Mouse (Mus musculus) testis, adult 2 months (tissue): ENCODE results near the gene Tcl1b1. TPM values are rescaled to one million over a fixed set of nuclear protein-coding genes. Genes with fewer than 3 reads are reported as not detected.
"Not testable (repeated sequence)": the region's sequence is repeated elsewhere in the genome, so short reads cannot be mapped to it uniquely, and the experiment has no call there.

Experiments used
- H3K27ac ChIP-seq: fragments of 200-500 bp; 2 replicates; pipeline ENCODE4 v1.5.1; 2012; ENCODE audit warnings: low read depth, low read length; ENCODE audit not compliant: control insufficient read depth, insufficient read depth
- H3K27me3 ChIP-seq: fragments of 200-500 bp; 2 replicates; pipeline ENCODE4 v1.6.1; 2012; ENCODE audit warnings: mild to moderate bottlenecking, low read length, moderate library complexity; ENCODE audit not compliant: control insufficient read depth, insufficient read depth
- H3K36me3 ChIP-seq: fragments of 200-500 bp; 2 replicates; pipeline ENCODE4 v1.6.1; 2012; ENCODE audit warnings: mild to moderate bottlenecking, low read length; ENCODE audit not compliant: control insufficient read depth, insufficient read depth
- H3K4me1 ChIP-seq: fragments of 200-500 bp; 2 replicates; pipeline ENCODE4 v1.6.1; 2012; ENCODE audit warnings: low read length; ENCODE audit not compliant: control insufficient read depth, insufficient read depth
- H3K4me3 ChIP-seq: fragments of 200-500 bp; 2 replicates; pipeline ENCODE4 v1.5.1; 2012; ENCODE audit warnings: low read depth, mild to moderate bottlenecking, low read length, moderate library complexity, mixed read lengths; ENCODE audit not compliant: control insufficient read depth
- CTCF ChIP-seq: fragments of 200-500 bp; IDR thresholded peaks from 2 replicates; pipeline ENCODE4 v1.5.1; 2012; ENCODE audit warnings: low read depth, mild to moderate bottlenecking, inconsistent platforms, low read length, moderate library complexity; ENCODE audit not compliant: control insufficient read depth, insufficient read depth, insufficient replicate concordance
- POLR2A ChIP-seq: fragments of 200-500 bp; IDR thresholded peaks from 2 replicates; pipeline ENCODE4 v1.6.1; 2012; ENCODE audit warnings: low read depth, mild to moderate bottlenecking, inconsistent platforms, low read length, moderate library complexity; ENCODE audit not compliant: control insufficient read depth
- polyA plus RNA-seq: library from polyadenylated mRNA; depleted of rRNA; stranded (reverse); fragments of >200 nt; gene quantifications from 2 replicates; pipeline ENCODE4 v1.2.3, GENCODE M21; 2012; rRNA removed

The Tcl1b1 gene
- polyA plus RNA-seq, 1 experiment = not detected

GRCm38 (mm10) chr12:105188980-105189379, 29.5 kb downstream of the Tcl1b1 start:
- not testable (repeated sequence) for H3K4me3 ChIP-seq, H3K4me1 ChIP-seq, H3K27ac ChIP-seq, H3K36me3 ChIP-seq, H3K27me3 ChIP-seq
- peak; percentile 30; the same call in 1 of the 2 replicates for TF ChIP-seq CTCF

GRCm38 (mm10) chr12:105190743-105191142, 31.3 kb downstream of the Tcl1b1 start, which contains the start of gene Tcl1b3:
TSS of gene Tcl1b3 (plus strand) at chr12:105191043.
- not testable (repeated sequence) for H3K4me1 ChIP-seq, H3K4me3 ChIP-seq, H3K27ac ChIP-seq, H3K27me3 ChIP-seq, H3K36me3 ChIP-seq

DNA sequence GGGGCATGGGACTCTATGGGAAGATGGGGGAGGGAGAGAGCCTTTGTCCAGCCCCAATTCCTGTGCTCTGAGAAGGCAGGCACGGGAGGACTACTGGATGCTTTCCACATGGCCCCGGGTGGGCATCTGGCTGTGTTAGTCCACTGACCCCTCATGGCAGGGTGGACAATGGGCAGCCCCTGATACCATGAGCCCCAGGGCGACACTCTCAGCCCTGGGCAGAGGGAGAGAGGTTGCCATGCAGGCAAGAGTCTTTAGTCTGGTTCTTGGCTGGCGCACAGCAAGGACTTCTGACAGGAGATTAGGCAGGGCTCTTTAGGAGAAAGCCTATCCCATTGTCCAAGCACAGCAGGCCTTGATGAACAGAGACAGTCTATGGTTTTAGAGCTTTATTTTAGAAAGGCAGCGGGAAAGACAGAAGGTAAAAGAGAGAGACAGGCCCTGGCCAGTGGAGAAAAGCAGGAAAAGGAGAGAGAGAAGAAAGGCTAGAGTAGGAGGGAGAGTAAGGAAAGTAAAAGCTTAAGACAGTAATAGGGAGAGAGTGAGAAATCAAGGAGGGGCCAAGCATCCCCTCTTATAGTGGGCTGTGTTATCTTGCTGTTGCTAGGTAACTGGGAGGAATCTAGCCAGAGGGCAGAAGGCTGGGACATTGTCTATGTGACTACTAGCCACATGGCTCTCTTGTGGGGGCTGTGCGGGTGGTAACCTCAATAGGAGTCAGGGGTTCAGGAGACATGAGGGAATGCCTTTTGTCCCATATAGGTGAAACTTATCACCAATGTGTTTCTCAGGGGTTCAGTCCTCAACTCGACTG, 40.4 kb downstream of the Tcl1b1 start:
- not testable (repeated sequence) for H3K4me1 ChIP-seq, H3K4me3 ChIP-seq, H3K36me3 ChIP-seq, H3K27ac ChIP-seq, H3K27me3 ChIP-seq

DNA sequence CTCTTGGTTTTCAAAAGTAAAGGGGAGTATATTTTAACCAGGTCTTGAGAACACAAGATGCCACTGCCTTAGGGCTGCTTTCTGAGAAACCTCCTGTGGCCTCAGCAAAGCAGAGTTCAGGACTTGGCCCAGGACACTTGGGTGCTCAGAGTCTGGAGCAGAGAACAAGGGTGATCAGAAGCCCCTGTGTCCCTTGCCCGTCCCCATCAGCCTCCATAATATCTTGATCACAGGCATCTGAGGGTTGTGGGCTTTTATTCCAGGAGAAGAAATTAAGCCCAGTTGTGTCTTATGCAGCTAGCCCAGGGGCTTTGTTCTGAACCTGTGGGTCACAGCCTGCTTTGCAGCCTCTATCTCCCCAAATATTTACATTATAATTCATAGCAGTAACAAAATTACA, 42.2 kb downstream of the Tcl1b1 start, which contains the start of gene Tcl1b4:
Tcl1b4 (plus strand) TSS at position 301 of the 400 bp plus-strand sequence.
- not testable (repeated sequence) for H3K4me1 ChIP-seq, H3K27ac ChIP-seq, H3K27me3 ChIP-seq, H3K4me3 ChIP-seq, H3K36me3 ChIP-seq

DNA sequence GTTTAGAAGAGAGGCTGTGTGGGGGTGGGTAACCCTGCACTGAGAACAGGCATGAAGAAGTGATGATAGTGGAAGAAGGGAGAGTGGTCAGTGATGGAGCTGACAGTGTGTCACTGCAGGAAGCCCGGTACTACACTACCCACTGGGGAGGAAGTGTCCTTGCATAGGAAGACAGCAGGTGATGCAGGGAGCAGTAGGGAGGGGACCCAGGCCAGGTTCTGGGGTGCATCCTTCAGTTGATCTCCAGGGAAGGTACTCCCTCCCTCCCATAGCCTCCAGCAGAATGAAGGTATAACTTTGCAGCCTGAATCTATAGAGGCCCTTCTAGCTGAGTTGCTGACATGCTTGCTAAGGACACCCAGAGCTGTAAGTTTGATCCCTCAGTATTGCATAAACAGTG, 47.6 kb downstream of the Tcl1b1 start:
- H3K4me1 ChIP-seq = no peaks in the 10 kb centered on the region
- H3K36me3 ChIP-seq = no peaks in the 10 kb centered on the region
- no peak overlapping the region for H3K27ac ChIP-seq
- no peak for TF ChIP-seq CTCF
- no peak for TF ChIP-seq POLR2A
- H3K27me3 ChIP-seq = no peaks in the 10 kb centered on the region
- no peak overlapping the region for H3K4me3 ChIP-seq

DNA sequence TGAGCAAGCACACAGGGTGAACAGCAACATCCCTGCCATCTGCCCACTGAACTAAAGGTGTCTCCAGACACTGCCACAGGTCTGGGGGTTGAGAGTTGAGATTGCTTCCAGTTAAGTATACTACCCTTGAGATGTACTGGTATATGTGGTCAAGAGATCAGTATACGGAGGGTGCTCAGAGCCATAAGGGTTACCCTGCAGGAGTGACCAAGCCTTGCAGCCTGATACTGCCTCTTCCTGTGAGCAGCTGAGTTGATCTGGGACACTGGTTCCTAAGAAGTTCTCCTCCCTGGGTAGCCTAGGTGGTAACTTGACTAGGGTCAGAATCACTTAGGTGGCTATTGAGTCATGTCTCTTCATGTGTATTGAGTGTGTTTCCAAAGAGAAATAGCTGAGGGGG, 49.0 kb downstream of the Tcl1b1 start:
- no peak overlapping the region for H3K27ac ChIP-seq
- H3K36me3 ChIP-seq = no peaks in the 10 kb centered on the region
- TF ChIP-seq POLR2A = no peak
- no peak for TF ChIP-seq CTCF
- no peaks in the 10 kb centered on the region for H3K27me3 ChIP-seq
- H3K4me1 ChIP-seq = no peaks in the 10 kb centered on the region
- H3K4me3 ChIP-seq = no peak overlapping the region

GRCm38 (mm10) chr12:105209231-105209630, 49.7 kb downstream of the Tcl1b1 start:
- no peak for TF ChIP-seq POLR2A
- H3K4me1 ChIP-seq = no peaks in the 10 kb centered on the region

More at GRCm38 (mm10) chr12:105209231-105209630, 49.7 kb downstream of the Tcl1b1 start:
- Histone ChIP-seq H3K36me3 (no peaks in the 10 kb centered on the region), H3K27ac (no peak overlapping the region), H3K4me3 (no peak overlapping the region), H3K27me3 (no peaks in the 10 kb centered on the region)

Other genes starting within 250 kb of the Tcl1b1 start
- gene Syne3, start 149.9 kb upstream of the Tcl1b1 start, polyA plus RNA-seq = 7.5 and 7.8 TPM in 2 replicates
- gene Glrx5, start 127.0 kb upstream of the Tcl1b1 start, polyA plus RNA-seq = 13.8 and 14.2 TPM in 2 replicates
- gene Tcl1b2, start 13.7 kb upstream of the Tcl1b1 start, polyA plus RNA-seq = 0.23 and 0.52 TPM in 2 replicates
- not detected in 2 replicates for gene Tcl1b5, start 16.7 kb downstream of the Tcl1b1 start, polyA plus RNA-seq
- gene Tcl1b3, start 31.4 kb downstream of the Tcl1b1 start, polyA plus RNA-seq = not detected in 2 replicates
- gene Tcl1b4, start 42.3 kb downstream of the Tcl1b1 start, polyA plus RNA-seq = 0.33 and 0.53 TPM in 2 replicates
- 1.1 and 1.8 TPM in 2 replicates for gene Tcl1, start 63.1 kb downstream of the Tcl1b1 start, polyA plus RNA-seq
- 0.05 and 0.14 TPM in 2 replicates for gene Tunar, start 174.2 kb downstream of the Tcl1b1 start, polyA plus RNA-seq